Mouse (Mus musculus) layer of hippocampus, postnatal 36 days (tissue): ENCODE results near the gene Lzts3. TPM values are rescaled to one million over a fixed set of nuclear protein-coding genes. Genes with fewer than 3 reads are reported as not detected.
"Not testable (repeated sequence)": the region's sequence is repeated elsewhere in the genome, so short reads cannot be mapped to it uniquely, and the experiment has no call there.

Experiments
- DNase-seq, 2 experiments: peaks; one replicate each; pipeline ENCODE4 v3.0.0; 2022
- total RNA-seq, 2 experiments: library from RNA; stranded (reverse); gene quantifications; 2 replicates each; pipeline ENCODE4 v1.2.3; 2021

Gene Lzts3
- 100 to 1,000 TPM; 172 to 184 TPM for total RNA-seq

GRCm38 (mm10) chr2:130642684-130643369 lies at the start of gene Lzts3:
Lzts3 (minus strand) TSS chr2:130642803.
- DNase-seq, result peak; percentile 91

GRCm38 (mm10) chr2:130689011-130689410 lies 46.4 kb upstream of the Lzts3 start:
- DNase-seq, result no peak

- DNase-seq, result no peak
These were observed 42.8 kb upstream of the Lzts3 start for GRCm38 (mm10) chr2:130685426-130685825.

- DNase-seq, result no peak
These were observed 38.9 kb upstream of the Lzts3 start for GRCm38 (mm10) chr2:130681531-130681930.

GRCm38 (mm10) chr2:130679899-130680298 lies 37.3 kb upstream of the Lzts3 start:
- no peak for DNase-seq

- DNase-seq, result peak; percentile 49 to 54
These were observed 36.6 kb upstream of the Lzts3 start for GRCm38 (mm10) chr2:130679154-130679553.

GRCm38 (mm10) chr2:130677211-130677610 lies 34.6 kb upstream of the Lzts3 start:
- DNase-seq, result no peak

- DNase-seq, result peak; percentile 86 to 87
These were observed 25.0 kb upstream of the Lzts3 start, which contains the start of gene Itpa for GRCm38 (mm10) chr2:130667559-130667958. Itpa (plus strand) TSS chr2:130667610.

GRCm38 (mm10) chr2:130664102-130664701 lies 21.6 kb upstream of the Lzts3 start, which contains the start of gene Ddrgk1:
Ddrgk1 (minus strand) TSS chr2:130664659.
- peak; percentile 94 to 96 for DNase-seq

GRCm38 (mm10) chr2:130663342-130663741 lies 20.7 kb upstream of the Lzts3 start:
- DNase-seq, result no peak

GRCm38 (mm10) chr2:130658530-130658929 lies 15.9 kb upstream of the Lzts3 start:
- no peak for DNase-seq

GRCm38 (mm10) chr2:130657541-130657940 lies 14.9 kb upstream of the Lzts3 start:
- peak; percentile 86 to 87 for DNase-seq

GRCm38 (mm10) chr2:130656536-130656935 lies 13.9 kb upstream of the Lzts3 start:
- no peak for DNase-seq

- no peak for DNase-seq
These were observed 13.2 kb upstream of the Lzts3 start for GRCm38 (mm10) chr2:130655660-130656339.

- DNase-seq, result no peak
These were observed 11.2 kb upstream of the Lzts3 start for GRCm38 (mm10) chr2:130653760-130654159.

- no peak for DNase-seq
These were observed 10.7 kb upstream of the Lzts3 start for GRCm38 (mm10) chr2:130653303-130653702.

- DNase-seq, result not testable (repeated sequence)
These were observed 6.4 kb upstream of the Lzts3 start for GRCm38 (mm10) chr2:130649028-130649427.

GRCm38 (mm10) chr2:130645198-130645597 lies 2.6 kb upstream of the Lzts3 start:
- no peak for DNase-seq

GRCm38 (mm10) chr2:130642197-130642660 lies 374 bp downstream of the Lzts3 start:
- no peak for DNase-seq

- DNase-seq, result no peak
These were observed 1.1 kb downstream of the Lzts3 start for GRCm38 (mm10) chr2:130641351-130642025.

GRCm38 (mm10) chr2:130639276-130639675 lies 3.3 kb downstream of the Lzts3 start:
- DNase-seq, result no peak

GRCm38 (mm10) chr2:130638101-130638611 lies 4.4 kb downstream of the Lzts3 start:
- no peak for DNase-seq
